Mouse (Mus musculus) stomach, embryonic 15.5 days (tissue): ENCODE measurements around the gene Kctd2. TPM values are rescaled to one million over a fixed set of nuclear protein-coding genes. Genes with fewer than 3 reads are reported as not detected.
"Not testable (repeated sequence)": the region's sequence is repeated elsewhere in the genome, so short reads cannot be mapped to it uniquely, and the experiment has no call there.

Experiments used
- ATAC-seq: fragments of 200-750 bp; cut with Nextera tagmentation; 2 replicates; pipeline ENCODE4 v1.8.0; 2017; ENCODE audit warnings: low read depth, moderate number of reproducible peaks, moderate TSS enrichment; ENCODE audit not compliant: insufficient read depth, low FRiP score
- H3K27ac ChIP-seq: fragments of 300-500 bp; sonication (generic); 2 replicates; pipeline ENCODE4 v1.5.1; 2015; ENCODE audit warnings: mild to moderate bottlenecking, inconsistent platforms
- H3K27me3 ChIP-seq: fragments of 300-500 bp; sonication (generic); replicated peaks from 2 replicates; pipeline ENCODE4 v1.6.1; 2015; ENCODE audit warnings: inconsistent platforms
- H3K36me3 ChIP-seq: fragments of 300-500 bp; sonication (generic); 2 replicates; pipeline ENCODE4 v1.6.1; 2015; ENCODE audit warnings: inconsistent platforms
- H3K4me1 ChIP-seq: fragments of 300-500 bp; sonication (generic); 2 replicates; pipeline ENCODE4 v1.6.1; 2015; ENCODE audit warnings: inconsistent platforms
- H3K4me2 ChIP-seq: fragments of 300-500 bp; sonication (generic); 2 replicates; pipeline ENCODE4 v1.6.1; 2015; ENCODE audit warnings: mild to moderate bottlenecking, inconsistent platforms
- H3K4me3 ChIP-seq: fragments of 300-500 bp; sonication (generic); replicated peaks from 2 replicates; pipeline ENCODE4 v1.5.1; 2015; ENCODE audit warnings: inconsistent platforms
- H3K9ac ChIP-seq: fragments of 300-500 bp; sonication (generic); 2 replicates; pipeline ENCODE4 v1.6.1; 2015; ENCODE audit warnings: inconsistent platforms
- H3K9me3 ChIP-seq: fragments of 300-500 bp; sonication (generic); 2 replicates; pipeline ENCODE4 v1.6.1; 2016; ENCODE audit warnings: inconsistent platforms
- WGBS: fragments of 180-500 bp; shearing (Covaris S2); methylation state at CpG from one replicate; pipeline ENCODE4 v1.1.7; 2015; 5-methylcytosine and 5-hydroxymethylcytosine counted together
- polyA plus RNA-seq: library from polyadenylated mRNA; unstranded; fragments of >200 nt; fragmentation: Nextera tagmentation; extraction: Ambion mirVana; gene quantifications from 2 replicates; pipeline ENCODE4 v1.2.1, GENCODE M21; 2015

Gene Kctd2
- polyA plus RNA-seq, 1 experiment from 2014 or later, result 15.6 TPM

GRCm38 (mm10) chr11:115461846-115462242, 41.9 kb downstream of the Kctd2 start:
- Histone ChIP-seq H3K27ac (no peak overlapping the region), H3K4me1 (peaks cover 12% of the 10 kb centered on the region), H3K4me2 (no peak overlapping the region), H3K27me3 (no peaks in the 10 kb centered on the region), H3K9me3 (no peaks in the 10 kb centered on the region), H3K36me3 (no peaks in the 10 kb centered on the region), H3K4me3 (no peak overlapping the region), H3K9ac (no peak overlapping the region)
- WGBS, result 67% methylated on average over 5 of the region's 5 CpGs
- ATAC-seq, result no peak

- no peak within 1 kb of the TSS for H3K4me3 ChIP-seq
- no peak within 1 kb of the TSS for H3K27ac ChIP-seq
- no peaks in the 10 kb centered on the region for H3K36me3 ChIP-seq
- H3K9me3 ChIP-seq, result no peaks in the 10 kb centered on the region
- ATAC-seq, result 0 out of 2 replicates have a peak, but pooled peaks have one; percentile 12
- H3K27me3 ChIP-seq, result no peaks in the 10 kb centered on the region
- peaks cover 11% of the 10 kb centered on the region for H3K4me1 ChIP-seq
- no peak within 1 kb of the TSS for H3K9ac ChIP-seq
- no peak within 1 kb of the TSS for H3K4me2 ChIP-seq
- WGBS, result 66% methylated on average over 16 of the region's 16 CpGs
Observed at GRCm38 (mm10) chr11:115462243-115462891, 42.4 kb downstream of the Kctd2 start, which contains the start of gene Slc16a5. Slc16a5 (plus strand) TSS chr11:115462474.

DNA sequence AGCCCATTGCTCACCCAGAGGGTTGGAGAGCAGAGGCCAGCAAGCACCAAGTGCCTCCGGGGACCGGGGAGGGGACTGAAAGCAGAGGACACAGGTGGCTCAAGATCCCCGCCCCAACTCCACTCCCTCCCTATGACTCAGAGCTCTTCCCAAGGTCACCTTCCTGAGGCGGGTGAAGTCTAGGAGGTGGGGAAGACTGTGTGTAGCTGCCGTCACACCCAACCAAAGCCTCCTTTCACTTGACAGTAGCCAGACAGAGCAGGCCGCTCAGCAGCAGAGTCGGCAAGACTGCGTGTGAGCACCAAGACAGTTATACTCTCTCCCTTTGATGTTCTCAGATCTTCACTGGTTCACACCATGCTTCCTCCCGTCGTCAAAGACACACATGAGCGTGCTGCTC, 43.5 kb downstream of the Kctd2 start:
- no peaks in the 10 kb centered on the region for H3K36me3 ChIP-seq
- peak; percentile 76 for ATAC-seq
- H3K9me3 ChIP-seq, result no peaks in the 10 kb centered on the region
- no peak overlapping the region for H3K27ac ChIP-seq
- no peak overlapping the region for H3K4me2 ChIP-seq
- WGBS, result 57% methylated on average over 11 of the region's 11 CpGs
- no peak overlapping the region for H3K4me3 ChIP-seq
- peaks cover 8% of the 10 kb centered on the region for H3K4me1 ChIP-seq
- H3K9ac ChIP-seq, result no peak overlapping the region
- H3K27me3 ChIP-seq, result no peaks in the 10 kb centered on the region

DNA sequence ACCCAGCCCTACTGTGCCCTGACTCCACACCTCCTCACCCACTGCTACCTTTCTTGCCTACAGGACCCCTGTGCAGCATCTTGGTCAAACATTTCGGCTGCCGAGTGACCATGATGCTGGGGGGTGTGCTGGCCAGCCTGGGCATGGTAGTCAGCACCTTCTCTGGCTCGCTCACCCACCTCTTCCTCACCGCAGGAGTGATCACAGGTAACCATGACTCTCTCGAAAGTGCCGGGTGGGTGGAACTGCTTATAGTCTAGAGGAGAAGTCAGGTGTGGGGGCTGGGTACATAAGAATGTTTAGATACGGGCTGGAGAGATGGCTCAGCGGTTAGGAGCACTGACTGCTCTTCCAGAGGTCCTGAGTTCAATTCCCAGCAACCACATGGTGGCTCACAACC, 44.9 kb downstream of the Kctd2 start:
- no peaks in the 10 kb centered on the region for H3K36me3 ChIP-seq
- H3K4me1 ChIP-seq, result peaks cover 8% of the 10 kb centered on the region
- H3K4me2 ChIP-seq, result no peak overlapping the region
- no peak overlapping the region for H3K4me3 ChIP-seq
- H3K27ac ChIP-seq, result no peak overlapping the region
- 88% methylated on average over 8 of the region's 8 CpGs for WGBS
- no peaks in the 10 kb centered on the region for H3K9me3 ChIP-seq
- H3K9ac ChIP-seq, result no peak overlapping the region
- ATAC-seq, result no peak
- H3K27me3 ChIP-seq, result no peaks in the 10 kb centered on the region

GRCm38 (mm10) chr11:115467217-115467618, 47.3 kb downstream of the Kctd2 start:
- no peaks in the 10 kb centered on the region for H3K36me3 ChIP-seq
- H3K9ac ChIP-seq, result no peak overlapping the region
- 29% methylated on average over 4 of the region's 4 CpGs for WGBS
- H3K9me3 ChIP-seq, result no peaks in the 10 kb centered on the region
- no peak overlapping the region for H3K4me3 ChIP-seq
- H3K27me3 ChIP-seq, result no peaks in the 10 kb centered on the region
- H3K27ac ChIP-seq, result no peak overlapping the region
- ATAC-seq, result 0 out of 2 replicates have a peak, but pooled peaks have one; percentile 12
- no peak overlapping the region for H3K4me2 ChIP-seq
- peaks cover 8% of the 10 kb centered on the region for H3K4me1 ChIP-seq

- H3K9me3 ChIP-seq, result no peaks in the 10 kb centered on the region
- peaks cover 17% of the 10 kb centered on the region for H3K4me1 ChIP-seq
Observed at GRCm38 (mm10) chr11:115472183-115472582, 52.3 kb downstream of the Kctd2 start.

DNA sequence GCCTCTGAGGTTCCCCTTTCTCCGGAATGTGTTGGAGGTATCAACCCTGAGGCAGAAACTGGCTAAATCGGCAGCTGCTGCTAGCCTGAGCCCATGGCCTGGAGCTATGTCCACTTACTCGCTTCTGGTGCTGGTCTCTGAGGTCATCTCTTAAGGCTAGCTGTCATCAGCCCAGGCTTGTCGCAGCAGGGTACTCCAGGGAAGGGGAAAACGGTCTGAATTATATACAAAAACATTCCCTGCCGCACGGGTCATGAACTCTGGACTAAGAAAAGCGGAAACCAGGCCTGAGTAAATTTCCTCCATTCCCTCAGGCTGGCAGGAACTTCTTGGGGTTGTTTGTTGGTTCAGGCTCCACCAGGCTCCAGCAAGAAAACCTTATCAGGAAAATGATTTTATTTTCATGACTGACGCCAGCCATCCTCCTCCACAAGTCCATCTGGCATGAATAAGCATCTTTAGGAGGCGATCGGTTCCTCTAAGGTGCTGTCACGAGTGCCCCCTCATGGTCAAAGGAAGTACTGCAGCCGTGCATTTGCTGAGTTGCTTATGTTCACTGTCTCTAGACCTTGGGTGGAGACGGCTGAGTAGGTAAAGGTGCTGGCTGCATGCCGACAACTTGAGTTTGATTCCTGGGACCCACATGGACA, 53.8 kb downstream of the Kctd2 start:
- Histone ChIP-seq H3K4me2 (peak overlapping the region; percentile 26), H3K9ac (no peak overlapping the region), H3K4me3 (no peak overlapping the region), H3K9me3 (no peaks in the 10 kb centered on the region), H3K4me1 (peaks cover 17% of the 10 kb centered on the region), H3K27me3 (no peaks in the 10 kb centered on the region), H3K27ac (peak overlapping the region; percentile 52; the same call in 1 of the 2 replicates), H3K36me3 (no peaks in the 10 kb centered on the region)
- 15% methylated on average over 15 of the region's 15 CpGs for WGBS
- ATAC-seq, result peak; percentile 20; the same call in 1 of the 2 replicates

More at GRCm38 (mm10) chr11:115472183-115472582, 52.3 kb downstream of the Kctd2 start:
- Histone ChIP-seq H3K4me3 (no peak overlapping the region), H3K27me3 (no peaks in the 10 kb centered on the region), H3K4me2 (no peak overlapping the region), H3K27ac (no peak overlapping the region), H3K36me3 (no peaks in the 10 kb centered on the region), H3K9ac (no peak overlapping the region)
- WGBS, result 87% methylated on average over 7 of the region's 7 CpGs
- ATAC-seq, result no peak

- peak; percentile 96 for ATAC-seq
- WGBS, result under 1% methylated on average over 26 of the region's 26 CpGs
- Histone ChIP-seq H3K4me2 (peak within 1 kb of the TSS; percentile 94), H3K27ac (peak within 1 kb of the TSS; percentile 70), H3K36me3 (no peaks in the 10 kb centered on the region), H3K9me3 (no peaks in the 10 kb centered on the region), H3K4me1 (peaks cover 17% of the 10 kb centered on the region), H3K4me3 (peak within 1 kb of the TSS; percentile 90), H3K9ac (peak within 1 kb of the TSS; percentile 74), H3K27me3 (no peaks in the 10 kb centered on the region)
Observed at GRCm38 (mm10) chr11:115475025-115475757, 55.3 kb downstream of the Kctd2 start, which contains the start of gene Armc7. Armc7 (plus strand) TSS chr11:115475667.

DNA sequence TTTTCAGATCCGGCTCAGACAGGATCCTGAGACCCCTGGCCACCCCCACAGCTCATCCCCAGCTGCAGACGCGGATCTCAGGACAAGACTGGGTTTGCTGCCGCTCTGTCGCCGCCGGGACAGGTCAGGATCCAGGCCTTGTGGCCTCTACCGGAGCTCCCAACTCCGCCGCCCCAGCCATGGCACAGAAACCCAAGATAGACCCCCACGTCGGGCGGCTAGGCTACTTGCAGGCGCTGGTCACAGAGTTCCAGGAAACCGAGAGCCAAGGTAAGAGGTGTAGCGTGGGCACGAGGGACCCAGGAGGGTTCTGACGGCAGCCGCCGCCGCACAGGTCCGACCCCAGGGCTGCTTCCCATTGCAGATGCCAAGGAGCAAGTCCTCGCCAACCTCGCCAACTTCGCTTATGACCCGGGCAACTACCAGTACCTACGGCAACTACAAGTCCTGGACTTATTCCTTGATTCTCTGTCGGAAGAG, 55.9 kb downstream of the Kctd2 start:
- WGBS, result 2% methylated on average over 28 of the region's 28 CpGs
- H3K4me1 ChIP-seq, result peaks cover 17% of the 10 kb centered on the region
- H3K4me2 ChIP-seq, result peak overlapping the region; percentile 94
- H3K4me3 ChIP-seq, result peak overlapping the region; percentile 90
- H3K36me3 ChIP-seq, result no peaks in the 10 kb centered on the region
- no peaks in the 10 kb centered on the region for H3K27me3 ChIP-seq
- peak overlapping the region; percentile 74 for H3K9ac ChIP-seq
- no peaks in the 10 kb centered on the region for H3K9me3 ChIP-seq
- ATAC-seq, result peak; percentile 10
- peak overlapping the region; percentile 44; the same call in 1 of the 2 replicates for H3K27ac ChIP-seq

- Histone ChIP-seq H3K4me1 (peaks cover 17% of the 10 kb centered on the region), H3K4me2 (peak overlapping the region; percentile 94), H3K4me3 (peak overlapping the region; percentile 90)
- not testable (repeated sequence) for ATAC-seq, H3K9me3 ChIP-seq, H3K27me3 ChIP-seq, H3K9ac ChIP-seq, H3K36me3 ChIP-seq, H3K27ac ChIP-seq
- 81% methylated on average over 4 of the region's 4 CpGs for WGBS
Observed at GRCm38 (mm10) chr11:115476630-115477029, 56.7 kb downstream of the Kctd2 start.

DNA sequence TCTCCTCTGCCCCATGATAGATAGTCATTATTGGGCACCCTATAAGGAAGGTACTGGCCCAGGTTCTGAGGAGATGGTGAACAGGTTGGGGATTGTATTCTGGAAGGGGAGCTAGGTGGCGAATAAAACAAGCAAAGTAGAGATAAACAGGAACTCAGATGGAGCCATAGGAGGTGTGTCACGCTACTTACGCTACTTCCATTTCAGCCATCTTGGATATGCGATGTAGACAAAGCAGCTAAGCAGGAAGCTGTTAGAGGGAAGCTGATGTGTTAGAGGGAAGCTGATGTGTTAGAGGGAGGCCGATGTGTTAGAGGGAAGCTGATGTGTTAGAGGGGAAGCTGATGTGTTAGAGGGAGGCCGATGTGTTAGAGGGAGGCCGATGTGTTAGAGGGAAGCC, 57.5 kb downstream of the Kctd2 start:
- Histone ChIP-seq H3K4me1 (peaks cover 17% of the 10 kb centered on the region), H3K4me2 (0 out of 2 replicates have a peak overlapping the region, but pooled peaks have one; percentile 94)
- not testable (repeated sequence) for H3K27me3 ChIP-seq, H3K9me3 ChIP-seq, H3K27ac ChIP-seq, H3K9ac ChIP-seq, H3K36me3 ChIP-seq, H3K4me3 ChIP-seq, ATAC-seq
- WGBS, result 77% methylated on average over 7 of the region's 7 CpGs
